Mouse (Mus musculus): ENCODE measurements around the gene Dop1a.

Dop1a gene

GRCm38 (mm10) chr9:86573616-86574303, 106.8 kb downstream of the Dop1a start:
- in situ Hi-C loops (cut with MboI, MseI) = no loop called here

DNA sequence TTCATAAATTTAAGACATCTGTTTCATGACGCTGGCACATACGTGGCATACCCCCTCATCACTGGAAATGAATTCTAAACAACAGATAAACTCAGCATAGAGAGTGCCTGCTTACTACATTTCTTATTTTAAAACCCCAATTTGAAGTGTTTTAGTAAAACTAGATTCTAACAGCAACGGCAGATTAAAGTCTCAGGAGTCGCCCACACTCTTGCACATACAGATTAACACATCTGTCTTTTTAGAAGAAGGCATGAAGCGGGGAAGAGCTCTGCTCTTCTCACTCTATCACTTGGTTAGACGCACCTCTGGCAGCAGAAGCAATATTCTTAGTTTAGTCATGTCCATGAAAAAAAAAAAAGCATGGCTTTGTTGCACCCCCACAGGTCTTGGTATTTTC, 108.2 kb downstream of the Dop1a start:
- in situ Hi-C loops (cut with MboI, MseI) = loop anchor here (25.0 kb wide), 1 partner anchor 437 kb away; the partner anchor contains the start of genes Cyb5r4 and Ripply2

GRCm38 (mm10) chr9:86579657-86580056, 112.7 kb downstream of the Dop1a start:
- in situ Hi-C loops (cut with MboI, MseI) = loop anchor here (25.0 kb wide), 1 partner anchor 433 kb away; the partner anchor contains the start of genes Cyb5r4 and Ripply2

- in situ Hi-C loops (cut with MboI, MseI) = loop anchor here (25.0 kb wide), 1 partner anchor 429 kb away; the partner anchor contains the start of genes Cyb5r4 and Ripply2
Observed at GRCm38 (mm10) chr9:86583740-86584139, 116.8 kb downstream of the Dop1a start.

GRCm38 (mm10) chr9:86587019-86587795, 120.3 kb downstream of the Dop1a start:
- in situ Hi-C loops (cut with MboI, MseI) = loop anchor here (25.0 kb wide), 1 partner anchor 425 kb away; the partner anchor contains the start of genes Cyb5r4 and Ripply2

DNA sequence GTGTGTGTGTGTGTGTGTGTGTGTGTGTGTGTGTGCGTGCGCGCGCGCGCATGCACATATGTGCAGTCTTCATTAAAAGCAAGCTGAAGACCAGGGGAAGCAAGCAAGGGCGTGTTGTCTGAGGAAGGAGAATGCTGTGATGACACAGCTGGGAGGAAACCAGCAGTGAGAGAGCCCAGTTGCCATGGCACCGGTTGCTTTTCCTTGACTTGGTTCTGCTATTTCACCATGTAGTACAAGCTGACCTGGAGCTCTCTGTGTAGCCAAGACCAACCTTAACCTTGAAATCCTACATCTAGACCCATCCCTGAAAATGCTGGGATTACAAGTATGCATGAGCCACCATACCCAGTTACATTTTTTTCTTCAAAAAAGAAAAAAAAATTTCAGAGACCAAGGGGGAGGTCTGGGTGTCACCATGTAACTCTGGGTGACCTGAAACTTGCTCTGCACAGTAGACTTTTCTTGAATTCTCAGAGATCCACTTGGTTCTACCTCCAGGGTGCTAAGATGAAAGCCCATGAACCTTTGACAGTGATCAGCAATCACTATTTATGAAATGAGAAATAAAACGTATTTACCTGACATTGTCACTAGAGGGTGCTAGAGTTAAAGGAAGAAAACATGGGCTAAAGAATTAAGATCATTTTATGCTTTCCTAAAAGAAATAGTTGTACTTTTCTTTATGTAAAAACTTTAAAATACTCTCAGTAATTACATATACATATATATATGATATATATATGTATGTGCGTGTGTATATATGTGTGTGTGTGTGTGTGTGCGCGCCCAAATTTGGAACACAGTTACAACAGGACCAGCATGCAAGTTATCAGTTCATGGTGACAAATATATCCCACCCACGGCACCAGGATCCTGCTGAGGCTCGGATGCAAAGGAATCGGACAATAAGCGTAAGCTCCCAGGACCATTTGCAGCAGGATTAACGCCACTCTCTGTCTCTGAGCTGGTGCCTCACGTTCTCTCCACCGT, 126.0 kb downstream of the Dop1a start:
- in situ Hi-C loops (cut with MboI, MseI) = loop anchor here (5.0 to 25.0 kb wide), 2 partner anchors 154 to 419 kb away; partner anchors contain the start of genes Cyb5r4 and Ripply2

DNA sequence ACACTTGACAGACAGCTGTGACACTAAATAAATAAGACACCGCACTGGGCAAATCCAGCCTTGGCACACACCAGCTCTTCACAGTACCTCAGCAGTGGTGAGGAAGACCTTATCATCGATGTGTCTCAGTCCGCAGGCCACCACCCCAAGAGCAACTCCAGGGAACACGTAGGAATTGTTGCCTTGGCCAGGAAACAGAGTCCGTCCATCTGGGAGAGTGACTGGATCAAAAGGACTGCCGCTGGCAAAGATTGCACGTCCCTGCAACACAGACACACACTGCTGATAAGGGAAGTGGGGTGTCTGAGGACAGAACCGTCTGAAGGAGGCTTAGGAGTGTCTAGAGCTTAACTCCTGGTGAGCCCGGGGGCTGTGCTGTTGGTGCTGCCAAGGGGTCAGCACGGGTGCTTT, 127.4 kb downstream of the Dop1a start:
- in situ Hi-C loops (cut with MboI, MseI) = loop anchor here (5.0 to 25.0 kb wide), 2 partner anchors 153 to 418 kb away; partner anchors contain the start of genes Cyb5r4 and Ripply2

DNA sequence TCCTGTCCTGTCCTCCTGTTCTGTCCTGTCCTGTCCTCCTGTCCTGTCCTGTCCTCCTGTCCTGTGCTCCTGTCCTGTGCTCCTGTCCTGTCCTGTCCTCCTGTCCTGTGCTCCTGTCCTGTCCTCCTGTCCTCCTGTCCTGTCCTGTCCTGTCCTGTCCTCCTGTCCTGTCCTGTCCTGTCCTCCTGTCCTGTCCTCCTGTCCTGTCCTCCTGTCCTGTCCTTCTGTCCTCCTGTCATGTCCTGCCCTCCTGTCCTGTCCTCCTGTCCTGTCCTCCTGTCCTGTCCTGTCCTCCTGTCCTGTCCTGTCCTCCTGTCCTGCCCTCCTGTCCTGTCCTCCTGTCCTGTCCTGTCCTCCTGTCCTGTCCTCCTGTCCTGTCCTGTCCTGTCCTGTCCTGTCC, 130.0 kb downstream of the Dop1a start:
- in situ Hi-C loops (cut with MboI, MseI) = loop anchor here (25.0 kb wide), 1 partner anchor 415 kb away; the partner anchor contains the start of genes Cyb5r4 and Ripply2

- in situ Hi-C loops (cut with MboI, MseI) = loop anchor here (25.0 kb wide), 1 partner anchor 412 kb away; the partner anchor contains the start of genes Cyb5r4 and Ripply2
Observed at GRCm38 (mm10) chr9:86599723-86600303, 132.9 kb downstream of the Dop1a start.
